Mouse (Mus musculus) stomach, embryonic 15.5 days (tissue): ENCODE measurements around the gene Cyp2d26. TPM values are rescaled to one million over a fixed set of nuclear protein-coding genes. Genes with fewer than 3 reads are reported as not detected.
"Not testable (repeated sequence)": the region's sequence is repeated elsewhere in the genome, so short reads cannot be mapped to it uniquely, and the experiment has no call there.

Experiments
- ATAC-seq: fragments of 200-750 bp; cut with Nextera tagmentation; 2 replicates; pipeline ENCODE4 v1.8.0; 2017; ENCODE audit warnings: low read depth, moderate number of reproducible peaks, moderate TSS enrichment; ENCODE audit not compliant: insufficient read depth, low FRiP score
- H3K27ac ChIP-seq: fragments of 300-500 bp; sonication (generic); 2 replicates; pipeline ENCODE4 v1.5.1; 2015; ENCODE audit warnings: mild to moderate bottlenecking, inconsistent platforms
- H3K27me3 ChIP-seq: fragments of 300-500 bp; sonication (generic); replicated peaks from 2 replicates; pipeline ENCODE4 v1.6.1; 2015; ENCODE audit warnings: inconsistent platforms
- H3K36me3 ChIP-seq: fragments of 300-500 bp; sonication (generic); 2 replicates; pipeline ENCODE4 v1.6.1; 2015; ENCODE audit warnings: inconsistent platforms
- H3K4me1 ChIP-seq: fragments of 300-500 bp; sonication (generic); 2 replicates; pipeline ENCODE4 v1.6.1; 2015; ENCODE audit warnings: inconsistent platforms
- H3K4me2 ChIP-seq: fragments of 300-500 bp; sonication (generic); 2 replicates; pipeline ENCODE4 v1.6.1; 2015; ENCODE audit warnings: mild to moderate bottlenecking, inconsistent platforms
- H3K4me3 ChIP-seq: fragments of 300-500 bp; sonication (generic); replicated peaks from 2 replicates; pipeline ENCODE4 v1.5.1; 2015; ENCODE audit warnings: inconsistent platforms
- H3K9ac ChIP-seq: fragments of 300-500 bp; sonication (generic); 2 replicates; pipeline ENCODE4 v1.6.1; 2015; ENCODE audit warnings: inconsistent platforms
- H3K9me3 ChIP-seq: fragments of 300-500 bp; sonication (generic); 2 replicates; pipeline ENCODE4 v1.6.1; 2016; ENCODE audit warnings: inconsistent platforms
- WGBS: fragments of 180-500 bp; shearing (Covaris S2); methylation state at CpG from one replicate; pipeline ENCODE4 v1.1.7; 2015; 5-methylcytosine and 5-hydroxymethylcytosine counted together
- polyA plus RNA-seq: library from polyadenylated mRNA; unstranded; fragments of >200 nt; fragmentation: Nextera tagmentation; extraction: Ambion mirVana; gene quantifications from 2 replicates; pipeline ENCODE4 v1.2.1, GENCODE M21; 2015

Gene Cyp2d26
- polyA plus RNA-seq, 1 experiment from 2014 or later = 15.2 TPM

DNA sequence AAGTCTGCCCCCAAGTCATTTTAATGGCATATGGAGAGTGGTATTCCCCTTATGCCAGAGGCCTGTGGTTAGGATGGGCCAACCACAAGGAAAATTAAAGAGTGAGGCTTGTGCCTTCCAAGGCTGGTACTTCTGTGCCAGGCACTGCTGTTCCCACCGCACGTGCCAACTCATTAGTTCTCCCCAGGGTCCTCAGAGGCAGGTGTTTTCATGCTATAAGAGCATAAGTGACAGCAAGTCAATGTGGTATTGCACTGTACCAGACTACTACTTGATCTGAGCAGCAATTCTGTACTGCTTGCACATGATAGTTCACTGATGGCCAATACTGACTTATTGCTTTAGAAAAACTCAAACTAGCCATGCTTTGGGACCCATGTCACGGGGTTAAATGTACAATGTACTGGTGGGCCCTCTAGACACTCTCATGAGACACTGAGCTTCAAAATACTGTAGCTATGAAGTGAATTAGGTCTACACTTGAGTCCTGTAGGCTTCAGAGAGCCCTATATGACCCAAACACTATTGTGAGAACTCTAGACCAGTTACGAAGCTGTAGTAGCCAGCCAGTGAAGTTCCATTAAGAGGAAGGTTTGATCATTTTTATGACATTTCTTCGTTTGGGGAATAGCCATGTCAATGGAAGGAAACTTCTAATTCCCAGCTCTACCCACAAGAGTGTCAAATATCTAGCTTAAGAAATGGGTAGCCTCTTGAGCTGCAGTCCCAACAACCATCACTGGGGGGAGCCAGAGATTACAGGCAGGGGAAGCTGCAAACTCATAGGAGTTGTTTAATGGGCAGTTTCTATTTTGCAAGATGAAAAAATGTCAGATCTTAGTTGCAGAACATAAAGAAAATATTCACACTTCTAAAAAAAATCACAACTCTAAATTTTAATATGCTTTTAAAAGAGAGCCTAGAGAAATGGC lies 10.9 kb upstream of the Cyp2d26 start:
- H3K4me3 ChIP-seq = no peak overlapping the region
- H3K4me1 ChIP-seq = peaks cover 3% of the 10 kb centered on the region; the same call in 1 of the 2 replicates
- H3K9ac ChIP-seq = no peak overlapping the region

DNA sequence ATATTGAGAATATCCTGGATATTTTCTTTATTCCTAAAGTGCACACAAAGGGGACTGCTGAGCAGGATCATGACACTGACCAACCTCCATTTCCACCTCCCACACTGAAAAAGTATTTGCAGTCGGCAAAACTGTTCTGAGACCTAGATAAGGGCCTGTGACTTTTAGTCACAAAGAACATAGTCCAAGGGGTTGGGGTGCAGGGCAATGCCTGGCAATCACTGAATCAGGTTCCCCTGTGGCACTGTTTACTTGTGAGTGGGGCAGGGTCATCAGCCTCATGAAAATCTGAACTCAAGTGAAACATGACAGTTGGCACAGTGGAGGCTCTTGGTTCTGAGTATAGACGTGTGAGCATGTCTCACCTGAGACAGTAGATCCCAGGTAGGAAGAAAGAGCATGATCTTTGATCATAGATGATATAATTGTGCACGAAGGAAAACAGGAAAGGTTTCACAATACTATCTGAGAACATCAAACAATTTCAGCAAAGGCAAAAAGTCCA lies 1.9 kb upstream of the Cyp2d26 start:
- Histone ChIP-seq H3K9ac (no peak overlapping the region), H3K27me3 (no peaks in the 10 kb centered on the region), H3K4me1 (no peaks in the 10 kb centered on the region), H3K36me3 (no peaks in the 10 kb centered on the region), H3K4me3 (no peak overlapping the region), H3K4me2 (no peak overlapping the region), H3K27ac (no peak overlapping the region), H3K9me3 (no peaks in the 10 kb centered on the region)
- 67% methylated on average over 3 of the region's 3 CpGs for WGBS
- no peak for ATAC-seq

More for the DNA sequence above, 10.9 kb upstream of the Cyp2d26 start:
- WGBS = 76% methylated on average over 5 of the region's 5 CpGs
- Histone ChIP-seq H3K9me3 (no peaks in the 10 kb centered on the region), H3K36me3 (no peaks in the 10 kb centered on the region), H3K27ac (no peak overlapping the region), H3K27me3 (no peaks in the 10 kb centered on the region), H3K4me2 (no peak overlapping the region)
- no peak for ATAC-seq

- Histone ChIP-seq H3K27me3 (no peaks in the 10 kb centered on the region), H3K27ac (peak overlapping the region; percentile 71), H3K9ac (no peak overlapping the region), H3K9me3 (no peaks in the 10 kb centered on the region), H3K4me1 (no peaks in the 10 kb centered on the region), H3K4me3 (0 out of 2 replicates have a peak overlapping the region, but pooled peaks have one; percentile 6), H3K4me2 (peak overlapping the region; percentile 33), H3K36me3 (no peaks in the 10 kb centered on the region)
- WGBS = 66% methylated on average over 6 of the region's 6 CpGs
- peak; percentile 11; the same call in 1 of the 2 replicates for ATAC-seq
Observed at GRCm38 (mm10) chr15:82793868-82794267, 226 bp downstream of the Cyp2d26 start.

DNA sequence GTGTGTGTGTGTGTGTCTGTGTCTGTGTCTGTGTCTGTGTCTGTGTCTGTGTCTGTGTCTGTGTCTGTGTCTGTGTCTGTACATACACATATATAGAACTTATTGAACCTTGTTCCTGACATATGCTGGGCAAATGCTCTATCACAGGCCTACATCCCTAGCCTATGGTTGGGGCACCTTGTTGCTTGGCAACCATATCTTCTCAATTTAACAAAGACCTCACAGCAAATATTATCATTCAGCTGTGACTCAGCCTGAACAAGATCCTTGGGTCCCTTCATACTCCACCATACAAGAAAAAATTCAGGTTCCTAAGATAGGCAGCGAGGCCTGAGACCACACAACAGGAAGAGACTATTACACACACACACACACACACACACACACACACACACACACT lies 640 bp downstream of the Cyp2d26 start:
- Histone ChIP-seq H3K4me2 (peak overlapping the region; percentile 33), H3K4me3 (0 out of 2 replicates have a peak overlapping the region, but pooled peaks have one; percentile 6), H3K9ac (no peak overlapping the region), H3K27me3 (no peaks in the 10 kb centered on the region), H3K27ac (peak overlapping the region; percentile 71), H3K36me3 (no peaks in the 10 kb centered on the region), H3K9me3 (no peaks in the 10 kb centered on the region), H3K4me1 (no peaks in the 10 kb centered on the region)
- WGBS = 44% methylated on average over 1 of the region's 1 CpGs
- ATAC-seq = peak; percentile 53; the same call in 1 of the 2 replicates

GRCm38 (mm10) chr15:82792566-82792965 lies 1.5 kb downstream of the Cyp2d26 start:
- no peak for ATAC-seq
- H3K4me1 ChIP-seq = no peaks in the 10 kb centered on the region
- no peaks in the 10 kb centered on the region for H3K27me3 ChIP-seq
- 91% methylated on average over 11 of the region's 11 CpGs for WGBS
- no peaks in the 10 kb centered on the region for H3K9me3 ChIP-seq
- no peak overlapping the region for H3K9ac ChIP-seq
- H3K36me3 ChIP-seq = no peaks in the 10 kb centered on the region
- H3K27ac ChIP-seq = peak overlapping the region; percentile 35; the same call in 1 of the 2 replicates
- H3K4me2 ChIP-seq = peak overlapping the region; percentile 21
- no peak overlapping the region for H3K4me3 ChIP-seq

DNA sequence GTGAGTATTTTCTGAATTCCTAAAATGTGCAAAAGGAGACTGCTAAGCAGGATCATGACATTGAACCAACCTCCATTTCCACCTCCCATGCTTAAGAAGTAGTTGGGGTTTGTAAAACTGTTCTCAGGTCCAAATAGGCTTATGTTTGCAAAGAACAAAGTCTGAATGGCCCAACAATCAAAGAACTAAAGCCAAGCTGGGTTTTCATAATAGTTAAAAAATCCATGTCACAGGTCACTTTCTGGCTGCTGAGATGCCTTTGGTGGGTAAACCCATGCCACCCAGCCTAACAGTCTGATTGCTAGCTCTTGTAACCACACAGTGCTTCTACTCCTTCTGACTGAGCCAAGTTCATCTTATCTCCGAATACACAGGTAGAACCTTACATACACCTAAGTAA lies 9.5 kb downstream of the Cyp2d26 start:
- Histone ChIP-seq H3K4me2 (no peak overlapping the region), H3K36me3 (no peaks in the 10 kb centered on the region), H3K9me3 (no peaks in the 10 kb centered on the region), H3K27ac (no peak overlapping the region), H3K9ac (no peak overlapping the region), H3K4me1 (no peaks in the 10 kb centered on the region), H3K27me3 (no peaks in the 10 kb centered on the region), H3K4me3 (no peak overlapping the region)
- ATAC-seq = no peak
- 80% methylated on average over 1 of the region's 1 CpGs for WGBS

DNA sequence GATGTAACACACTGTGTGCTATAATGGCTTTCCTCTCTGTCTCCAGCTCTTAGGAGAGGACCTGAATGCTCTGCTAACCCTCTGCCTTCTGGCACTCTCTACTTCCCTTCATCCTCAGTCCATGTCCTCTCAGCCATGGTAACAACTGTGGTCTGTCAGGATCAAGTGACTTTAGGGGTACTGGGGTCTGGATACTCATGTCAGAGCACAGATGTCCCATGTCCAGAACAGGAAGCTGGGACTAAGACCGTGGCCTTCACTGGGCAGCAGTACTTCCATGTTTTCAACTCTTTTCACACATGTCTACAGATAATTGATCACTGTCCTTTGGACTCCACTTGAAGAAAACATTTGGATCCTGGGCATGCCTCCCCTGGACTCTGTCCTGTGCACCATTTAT lies 10.3 kb downstream of the Cyp2d26 start:
- H3K27ac ChIP-seq = no peak overlapping the region
- H3K9me3 ChIP-seq = no peaks in the 10 kb centered on the region
- no peak overlapping the region for H3K4me3 ChIP-seq
- H3K4me2 ChIP-seq = no peak overlapping the region
- H3K9ac ChIP-seq = no peak overlapping the region
- H3K27me3 ChIP-seq = no peaks in the 10 kb centered on the region
- no peak for ATAC-seq
- H3K36me3 ChIP-seq = no peaks in the 10 kb centered on the region
- 65% methylated on average over 1 of the region's 1 CpGs for WGBS
- H3K4me1 ChIP-seq = no peaks in the 10 kb centered on the region

- not testable (repeated sequence) for H3K4me2 ChIP-seq, H3K9ac ChIP-seq, H3K27me3 ChIP-seq, H3K4me1 ChIP-seq, H3K4me3 ChIP-seq, H3K9me3 ChIP-seq, ATAC-seq, H3K27ac ChIP-seq, H3K36me3 ChIP-seq
- 87% methylated on average over 5 of the region's 5 CpGs for WGBS
Observed at GRCm38 (mm10) chr15:82777856-82778255, 16.2 kb downstream of the Cyp2d26 start.

- no peak overlapping the region for H3K4me2 ChIP-seq
- H3K9me3 ChIP-seq = no peaks in the 10 kb centered on the region
- H3K27me3 ChIP-seq = no peaks in the 10 kb centered on the region
- no peak for ATAC-seq
- H3K36me3 ChIP-seq = no peaks in the 10 kb centered on the region
- 75% methylated on average over 2 of the region's 2 CpGs for WGBS
- H3K9ac ChIP-seq = no peak overlapping the region
- H3K4me1 ChIP-seq = no peaks in the 10 kb centered on the region
- H3K4me3 ChIP-seq = no peak overlapping the region
- no peak overlapping the region for H3K27ac ChIP-seq
Observed at GRCm38 (mm10) chr15:82765943-82766342, 28.2 kb downstream of the Cyp2d26 start.

- WGBS = 76% methylated on average over 6 of the region's 6 CpGs
- no peaks in the 10 kb centered on the region for H3K36me3 ChIP-seq
- no peak overlapping the region for H3K4me3 ChIP-seq
- H3K4me1 ChIP-seq = no peaks in the 10 kb centered on the region
- no peaks in the 10 kb centered on the region for H3K9me3 ChIP-seq
- no peak overlapping the region for H3K9ac ChIP-seq
- no peak overlapping the region for H3K4me2 ChIP-seq
- ATAC-seq = no peak
- H3K27ac ChIP-seq = no peak overlapping the region
- H3K27me3 ChIP-seq = no peaks in the 10 kb centered on the region
Observed at GRCm38 (mm10) chr15:82764881-82765280, 29.2 kb downstream of the Cyp2d26 start.

GRCm38 (mm10) chr15:82763631-82764420 lies 30.3 kb downstream of the Cyp2d26 start, which contains the start of gene Cyp2d40:
Gene Cyp2d40 (minus strand): TSS chr15:82764183.
- no peak for ATAC-seq
- Histone ChIP-seq H3K9ac (no peak within 1 kb of the TSS), H3K9me3 (no peaks in the 10 kb centered on the region), H3K27ac (no peak within 1 kb of the TSS), H3K27me3 (no peaks in the 10 kb centered on the region), H3K4me2 (no peak within 1 kb of the TSS), H3K4me1 (no peaks in the 10 kb centered on the region), H3K4me3 (no peak within 1 kb of the TSS), H3K36me3 (no peaks in the 10 kb centered on the region)
- 89% methylated on average over 9 of the region's 9 CpGs for WGBS

- 51% methylated on average over 1 of the region's 1 CpGs for WGBS
- Histone ChIP-seq H3K4me2 (no peak overlapping the region), H3K27ac (no peak overlapping the region), H3K36me3 (no peaks in the 10 kb centered on the region), H3K4me3 (no peak overlapping the region), H3K9ac (no peak overlapping the region), H3K4me1 (no peaks in the 10 kb centered on the region), H3K9me3 (no peaks in the 10 kb centered on the region), H3K27me3 (no peaks in the 10 kb centered on the region)
- ATAC-seq = no peak
Observed at GRCm38 (mm10) chr15:82748141-82748540, 46.0 kb downstream of the Cyp2d26 start.
